ENCODE assay signal across 8 mouse cellular contexts in genomic region chr2:35335620-35336019, GRCm38 (mm10). TPM values are rescaled to one million over a fixed set of nuclear protein-coding genes. Genes with fewer than 3 reads are reported as not detected.
A peak's percentile ranks its signal among the peaks of the same experiment; 100 is the strongest.
DNase-seq lines count a peak whose midpoint lies in the region; ATAC-seq and TF ChIP-seq lines count a peak whose summit lies in the region.

No protein-coding gene starts in this region.

- TF ChIP-seq POLR2A in heart, adult 2 months (IDR thresholded peaks at IDR 0.05; ENCODE audit: insufficient read depth, low read depth, low read length), result no peak

- H3K27me3 ChIP-seq in heart, adult 2 months (ENCODE audit: control insufficient read depth, insufficient read depth, low read length), result no peaks in the 10 kb centered on the region
- no peaks in the 10 kb centered on the region for H3K27me3 ChIP-seq in hindbrain, embryonic 11.5 days (ENCODE audit: control insufficient read depth, insufficient read depth, low read length)
- H3K27me3 ChIP-seq in midbrain, embryonic 12.5 days, result 0 out of 2 replicates have a peak, but pooled peaks cover 7% of the 10 kb centered on the region

- WGBS in heart, adult 2 months, result 31% methylated on average over 7 of the region's 7 CpGs
- 9% methylated on average over 7 of the region's 7 CpGs for WGBS in hindbrain, embryonic 11.5 days
- WGBS in midbrain, embryonic 12.5 days, result 1% methylated on average over 7 of the region's 7 CpGs

- intact Hi-C loops in heart, adult 2 months (cut with DNase I), result loop anchor here (5.0 kb wide), 1 partner anchor 133 kb away; the partner anchor contains the start of gene Rab14
- intact Hi-C loops in gastrocnemius, postnatal 36 days (cut with DNase I), result no loop called here

- no peaks in the 10 kb centered on the region; the same call in none of the 2 replicates for H3K79me2 ChIP-seq in heart, adult 2 months (replicated peaks; ENCODE audit: control insufficient read depth, insufficient read depth, low read length)

- no peak for DNase-seq in heart, adult 2 months
- DNase-seq in heart, adult 11 months, result no peak
- peak; percentile 32 for DNase-seq in NIH3T3 (ENCODE audit: low read depth)
- DNase-seq in hindbrain, embryonic 11.5 days (ENCODE audit: low spot score), result no peak
- no peak for DNase-seq in gastrocnemius, postnatal 36 days
- DNase-seq in layer of hippocampus, adult 11-12 months (ENCODE audit: low spot score), result no peak

- no peak for TF ChIP-seq EP300 in heart, adult 2 months (IDR thresholded peaks at IDR 0.05; ENCODE audit: insufficient read depth, low read depth, low read length)

- H3K4me2 ChIP-seq in hindbrain, embryonic 11.5 days (replicated peaks; ENCODE audit: low read depth, low read length), result peak overlapping the region; percentile 93
- peak overlapping the region; percentile 95 for H3K4me2 ChIP-seq in midbrain, embryonic 12.5 days (replicated peaks)

- ATAC-seq in hindbrain, embryonic 11.5 days (ENCODE audit: low FRiP score), result no peak
- no peak for ATAC-seq in midbrain, embryonic 12.5 days (ENCODE audit: low FRiP score, low read depth)
- no peak for ATAC-seq in inflammation-experienced regulatory T-cells, adult 6 months

- H3K36me3 ChIP-seq in heart, adult 2 months (ENCODE audit: control insufficient read depth, insufficient read depth, low read length), result peaks cover 4% of the 10 kb centered on the region
- H3K36me3 ChIP-seq in hindbrain, embryonic 11.5 days (ENCODE audit: control insufficient read depth, insufficient read depth, low read length), result no peaks in the 10 kb centered on the region
- no peaks in the 10 kb centered on the region for H3K36me3 ChIP-seq in midbrain, embryonic 12.5 days

- H3K9me3 ChIP-seq in hindbrain, embryonic 11.5 days (ENCODE audit: control insufficient read depth, low read length), result no peaks in the 10 kb centered on the region
- no peaks in the 10 kb centered on the region for H3K9me3 ChIP-seq in midbrain, embryonic 12.5 days

- H3K4me3 ChIP-seq in heart, adult 2 months, result peak overlapping the region; percentile 92; the same call in 1 of the 2 replicates
- peak overlapping the region; percentile 80 for H3K4me3 ChIP-seq in hindbrain, embryonic 11.5 days (ENCODE audit: low read depth, low read length)
- peak overlapping the region; percentile 65 for H3K4me3 ChIP-seq in midbrain, embryonic 12.5 days

- H3K9ac ChIP-seq in heart, adult 2 months (ENCODE audit: low read depth, low read length), result no peak overlapping the region; the same call in 1 of the 2 replicates
- H3K9ac ChIP-seq in hindbrain, embryonic 11.5 days (ENCODE audit: low read depth, low read length), result no peak overlapping the region; the same call in 1 of the 2 replicates
- H3K9ac ChIP-seq in midbrain, embryonic 12.5 days (replicated peaks), result no peak overlapping the region

- peaks cover 14% of the 10 kb centered on the region for H3K4me1 ChIP-seq in heart, adult 2 months (ENCODE audit: control insufficient read depth, insufficient read depth, low read length)
- H3K4me1 ChIP-seq in hindbrain, embryonic 11.5 days (replicated peaks; ENCODE audit: control insufficient read depth, insufficient read depth, low read length), result no peaks in the 10 kb centered on the region
- H3K4me1 ChIP-seq in midbrain, embryonic 12.5 days, result peaks cover 17% of the 10 kb centered on the region

- TF ChIP-seq CTCF in heart, adult 2 months (IDR thresholded peaks at IDR 0.05), result no peak

- peak overlapping the region; percentile 94; the same call in 1 of the 2 replicates for H3K27ac ChIP-seq in heart, adult 2 months
- H3K27ac ChIP-seq in hindbrain, embryonic 11.5 days (ENCODE audit: low read depth, low read length), result no peak overlapping the region
- H3K27ac ChIP-seq in midbrain, embryonic 12.5 days (replicated peaks), result no peak overlapping the region

RNA-seq across cellular contexts. Expression of gene Stom, which starts 1.2 kb away (rescaled TPM):
- total RNA-seq in heart, adult 2 months (2021), result 10 to 100 TPM; 82.4 to 87.5 TPM
- 75.6 and 147 TPM in 2 replicates for polyA plus RNA-seq in heart, adult 2 months (2012; rRNA removed)
- polyA plus RNA-seq in hindbrain, embryonic 11.5 days (2014; fragmentation: Nextera tagmentation; extraction: Ambion mirVana), result 12.6 and 14.5 TPM in 2 replicates
- polyA plus RNA-seq in midbrain, embryonic 12.5 days (2016; fragmentation: Nextera tagmentation; extraction: Ambion mirVana), result 12.5 and 12.6 TPM in 2 replicates
- 10 to 100 TPM; 18.4 to 20.7 TPM for total RNA-seq in gastrocnemius, postnatal 36 days (2021)
- 1 to 10 TPM; 1.7 to 4.9 (median 1.8) TPM for polyA plus RNA-seq in inflammation-experienced regulatory T-cells, adult 6 months (2017; shearing (Covaris generic))

RNA-seq across cellular contexts. Expression of gene 4930568D16Rik, which starts 31.9 kb away (rescaled TPM):
- not detected for total RNA-seq in heart, adult 2 months (2021)
- not detected in 2 replicates for polyA plus RNA-seq in heart, adult 2 months (2012; rRNA removed)
- polyA plus RNA-seq in hindbrain, embryonic 11.5 days (2014; fragmentation: Nextera tagmentation; extraction: Ambion mirVana), result not detected in 2 replicates
- not detected in 2 replicates for polyA plus RNA-seq in midbrain, embryonic 12.5 days (2016; fragmentation: Nextera tagmentation; extraction: Ambion mirVana)
- not detected for total RNA-seq in gastrocnemius, postnatal 36 days (2021)
- not detected for polyA plus RNA-seq in inflammation-experienced regulatory T-cells, adult 6 months (2017; shearing (Covaris generic))
